Mouse (Mus musculus): ENCODE measurements around the gene Ebp. TPM values are rescaled to one million over a fixed set of nuclear protein-coding genes. Genes with fewer than 3 reads are reported as not detected.

The Ebp gene
- total RNA-seq, 2 experiments from 2014 or later, result 26.6 to 37.3 TPM

DNA sequence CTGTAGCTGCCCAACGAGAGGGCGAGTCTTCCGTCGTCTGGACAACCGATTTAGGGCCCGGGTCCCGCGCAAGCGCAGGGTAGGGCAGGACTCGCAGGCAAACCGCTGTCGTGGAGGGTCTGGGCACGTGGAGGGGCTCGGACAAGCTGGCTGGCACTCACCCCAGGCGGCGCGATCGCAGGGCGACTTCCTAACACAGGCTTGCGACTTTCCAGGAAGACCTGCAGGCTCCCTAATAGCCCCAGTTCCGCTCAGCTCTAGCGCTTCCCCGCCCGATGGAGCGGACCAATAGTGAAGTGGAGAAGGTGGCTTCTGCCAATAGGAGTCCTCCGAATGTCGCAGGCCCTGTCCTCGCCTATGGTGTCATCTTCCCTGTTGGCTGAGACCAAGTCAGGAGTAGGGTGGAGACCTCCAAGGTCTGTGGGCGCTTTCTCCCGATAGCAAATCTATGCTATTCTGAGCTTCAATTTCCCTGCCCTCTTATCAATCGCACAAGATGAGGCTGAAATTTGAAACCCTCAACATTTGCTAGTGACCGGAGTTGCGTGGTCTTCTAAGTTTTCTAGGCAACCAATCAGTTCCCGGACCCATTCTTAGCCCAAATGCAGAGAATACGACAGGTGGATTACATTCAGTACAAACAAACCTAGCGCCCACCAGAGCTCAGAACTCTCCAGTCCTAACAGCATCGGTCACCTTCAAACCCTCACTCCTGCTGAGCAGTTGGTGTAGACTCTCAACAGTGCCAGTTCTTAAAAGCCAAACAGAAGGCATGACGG lies 483 bp downstream of the Ebp start:
- ATAC-seq (replicated peaks; ENCODE audit: low FRiP score, poor library complexity, severe bottlenecking), result peak; percentile 100

- no peak; the same call in 1 of the 2 replicates for ATAC-seq (replicated peaks; ENCODE audit: low FRiP score, poor library complexity, severe bottlenecking)
Observed at GRCm38 (mm10) chrX:8192126-8192639, 1.1 kb downstream of the Ebp start.

- no peak for ATAC-seq (replicated peaks; ENCODE audit: low FRiP score, poor library complexity, severe bottlenecking)
Observed at GRCm38 (mm10) chrX:8182871-8183540, 10.3 kb downstream of the Ebp start.

DNA sequence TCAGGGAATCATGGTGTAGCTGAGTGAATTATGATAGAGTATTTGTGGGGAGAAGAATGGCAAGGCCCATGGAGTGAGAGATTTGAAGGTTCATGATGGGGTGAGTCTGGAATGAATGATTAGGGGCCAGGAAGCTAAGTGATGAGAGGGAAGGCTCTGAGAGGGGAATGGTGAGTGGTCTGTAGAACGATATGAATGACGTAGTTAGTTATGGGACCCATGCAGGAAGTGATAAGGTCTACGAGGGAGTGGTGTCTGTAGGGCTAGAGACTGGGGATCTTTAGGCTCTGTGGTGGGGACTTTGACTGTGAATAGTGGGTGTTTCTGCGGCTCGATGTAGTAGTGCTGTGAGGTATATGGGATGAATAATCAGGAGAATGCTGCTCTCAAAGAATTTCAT lies 13.7 kb downstream of the Ebp start:
- no peak for ATAC-seq (replicated peaks; ENCODE audit: low FRiP score, poor library complexity, severe bottlenecking)

DNA sequence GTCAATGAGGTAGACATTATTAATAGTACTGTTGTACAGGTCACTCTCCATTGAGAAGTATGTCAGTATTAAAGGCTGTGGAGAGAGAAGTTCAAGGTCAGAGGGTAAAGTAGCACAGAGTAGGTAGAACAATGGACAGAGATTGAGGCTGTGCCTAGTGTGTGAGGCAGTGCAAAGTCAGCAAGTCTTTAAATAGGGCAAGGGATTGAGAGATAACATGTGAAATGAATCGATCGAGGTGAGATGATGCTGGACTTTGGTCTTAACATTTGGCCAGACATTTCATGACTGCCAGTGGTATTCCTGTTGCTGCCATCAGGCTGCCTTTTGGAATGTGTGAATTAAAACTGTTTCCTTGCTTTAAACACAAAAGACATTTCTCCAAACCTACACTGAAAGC lies 14.4 kb downstream of the Ebp start:
- ATAC-seq (replicated peaks; ENCODE audit: low FRiP score, poor library complexity, severe bottlenecking), result no peak

GRCm38 (mm10) chrX:8175504-8176385 lies 17.6 kb downstream of the Ebp start, which contains the start of gene Tbc1d25:
Tbc1d25 (minus strand) TSS chrX:8176181.
- ATAC-seq (replicated peaks; ENCODE audit: low FRiP score, poor library complexity, severe bottlenecking), result peak; percentile 91

DNA sequence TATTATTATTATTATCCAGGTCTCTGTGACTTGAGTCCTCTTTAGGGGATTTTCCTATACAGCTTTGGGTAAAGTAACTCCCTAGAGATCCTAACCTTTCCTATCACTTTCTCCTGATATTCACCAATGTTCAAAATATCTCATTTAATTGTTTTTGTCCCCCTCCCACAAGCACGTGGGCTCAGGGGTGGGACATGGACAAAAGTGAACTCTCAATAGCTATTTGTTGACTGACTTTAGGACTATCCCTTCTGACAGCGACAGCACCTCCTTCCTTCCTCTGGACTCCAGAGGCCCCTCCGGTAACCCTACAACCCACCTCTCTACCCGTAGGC lies 18.2 kb downstream of the Ebp start:
- ATAC-seq (replicated peaks; ENCODE audit: low FRiP score, poor library complexity, severe bottlenecking), result no peak

DNA sequence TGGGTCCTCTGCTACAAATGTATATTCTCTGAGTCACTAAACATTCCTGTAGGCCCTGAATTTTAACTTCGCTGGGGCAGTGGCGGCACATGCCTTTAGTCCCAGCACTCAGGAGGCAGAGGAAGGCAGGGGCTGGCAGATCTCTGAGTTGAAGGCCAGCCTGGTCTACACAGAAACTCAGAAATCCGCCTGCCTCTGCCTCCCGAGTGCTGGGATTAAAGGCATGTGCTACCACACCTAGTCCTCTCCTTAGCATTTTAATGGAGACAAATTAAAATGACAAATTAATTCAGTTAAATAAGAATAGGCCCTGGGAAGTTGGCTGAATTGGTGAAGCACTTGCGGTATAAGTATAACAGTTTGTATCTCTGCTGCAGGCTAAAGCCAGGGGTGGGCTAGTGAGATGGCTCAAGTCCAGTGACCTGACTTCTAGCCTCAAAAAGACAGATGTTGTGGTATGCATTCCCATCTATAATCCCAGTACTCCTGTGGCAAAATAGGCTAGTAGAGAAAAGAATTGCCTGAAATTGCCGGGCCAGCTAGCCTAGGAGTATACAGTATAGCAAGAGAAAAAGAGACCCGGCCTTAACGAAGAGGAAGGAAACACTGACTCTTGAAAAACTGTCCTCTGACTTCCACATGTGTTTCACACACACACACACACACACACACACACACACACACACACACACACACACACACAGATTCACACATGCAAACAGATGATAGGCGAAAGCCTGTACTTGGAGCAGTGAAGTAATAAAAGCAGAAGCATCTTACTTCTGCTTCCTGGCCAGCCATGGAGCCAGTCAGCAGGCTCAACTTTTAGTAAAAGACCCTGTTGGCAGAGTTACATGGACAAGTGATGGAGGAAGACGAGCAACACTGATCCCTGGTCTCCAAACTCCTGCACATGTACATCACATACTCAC lies 25.3 kb downstream of the Ebp start:
- ATAC-seq (replicated peaks; ENCODE audit: low FRiP score, poor library complexity, severe bottlenecking), result no peak

- ATAC-seq (replicated peaks; ENCODE audit: low FRiP score, poor library complexity, severe bottlenecking), result no peak
Observed at GRCm38 (mm10) chrX:8164471-8164870, 28.8 kb downstream of the Ebp start.

DNA sequence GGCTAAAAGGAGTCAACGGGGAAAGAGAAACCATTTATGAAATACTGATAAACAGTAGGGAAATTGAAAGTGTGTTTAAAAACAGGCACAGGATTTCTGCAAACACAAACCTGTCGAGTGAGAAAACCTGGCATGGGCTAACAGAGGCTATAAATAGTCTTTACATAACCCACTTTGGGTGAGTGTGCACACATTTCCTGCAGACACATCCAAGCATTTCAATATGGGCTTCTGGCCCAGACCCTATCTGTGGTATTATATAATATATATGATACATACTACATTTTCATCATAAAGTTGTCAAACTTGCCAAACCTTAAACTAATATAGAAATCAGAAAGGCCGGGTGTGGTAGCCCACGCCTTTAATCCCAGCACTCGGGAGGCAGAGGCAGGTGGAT lies 30.2 kb downstream of the Ebp start:
- ATAC-seq (replicated peaks; ENCODE audit: low FRiP score, poor library complexity, severe bottlenecking), result no peak

DNA sequence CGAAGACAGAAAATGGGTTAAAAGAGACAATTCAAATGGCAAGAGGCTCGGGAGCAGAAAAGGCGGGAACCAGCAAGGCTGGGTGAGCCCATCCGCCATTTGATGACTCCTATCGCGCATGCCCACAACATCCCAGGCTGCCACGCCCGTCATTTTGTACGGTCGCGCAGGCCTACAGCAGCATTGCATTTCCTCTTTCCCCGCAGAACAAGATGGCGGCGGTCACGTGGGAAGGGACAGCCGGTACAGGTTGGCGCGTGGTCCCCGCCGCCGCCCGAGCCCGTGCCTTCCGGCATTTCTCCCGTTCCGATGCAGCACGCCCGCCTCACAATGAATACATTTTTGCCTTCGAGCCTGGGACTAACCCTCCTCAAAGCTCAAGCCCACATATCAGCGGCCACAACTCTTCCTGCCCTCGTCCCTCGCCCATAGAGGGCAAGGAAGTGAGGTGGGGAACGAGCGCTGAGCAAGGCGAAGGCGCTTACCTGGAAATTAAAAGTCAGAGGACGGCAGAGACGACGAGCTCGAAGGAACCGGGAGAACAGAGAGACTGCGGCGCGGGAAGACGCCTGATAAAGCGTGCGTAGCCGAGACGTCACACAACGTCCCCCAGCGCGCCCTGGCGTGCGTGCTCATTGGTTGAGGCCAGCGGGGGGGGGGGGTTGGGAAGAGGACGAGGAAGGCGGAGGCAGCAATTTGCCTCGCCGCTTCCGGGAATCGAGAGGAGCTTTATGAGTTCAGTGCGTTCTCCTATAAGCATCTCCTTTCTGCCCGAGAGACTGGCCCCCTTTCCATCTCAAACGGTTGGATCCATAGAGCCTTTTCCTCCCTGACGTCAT lies 47.9 kb downstream of the Ebp start, which contains the start of gene Rbm3:
Gene Rbm3 (minus strand): TSS at position 728 of the 839 bp plus-strand sequence.
- peak; percentile 94 for ATAC-seq (replicated peaks; ENCODE audit: low FRiP score, poor library complexity, severe bottlenecking)

DNA sequence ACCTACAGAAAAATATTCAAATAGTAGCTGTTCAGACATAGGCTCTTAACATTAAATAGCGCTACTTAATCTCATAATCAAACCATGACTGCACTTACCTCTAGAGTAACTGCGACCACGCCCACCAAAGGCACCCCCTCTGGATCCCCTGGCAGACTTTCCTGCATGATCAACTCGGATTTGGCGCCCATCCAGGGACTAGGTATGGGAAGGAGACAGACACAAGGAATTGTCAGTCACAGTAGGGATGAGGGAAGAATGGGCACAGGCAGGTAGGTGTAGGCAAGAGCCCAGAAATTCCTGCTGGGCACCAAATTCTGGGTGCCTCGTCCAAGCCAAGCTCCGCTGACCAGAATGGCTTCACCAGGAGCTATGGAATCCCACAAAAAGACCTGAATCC lies 49.6 kb downstream of the Ebp start:
- ATAC-seq (replicated peaks; ENCODE audit: low FRiP score, poor library complexity, severe bottlenecking), result no peak

GRCm38 (mm10) chrX:8142948-8143347 lies 50.4 kb downstream of the Ebp start:
- ATAC-seq (replicated peaks; ENCODE audit: low FRiP score, poor library complexity, severe bottlenecking), result no peak

GRCm38 (mm10) chrX:8141058-8141457 lies 52.3 kb downstream of the Ebp start:
- ATAC-seq (replicated peaks; ENCODE audit: low FRiP score, poor library complexity, severe bottlenecking), result no peak

DNA sequence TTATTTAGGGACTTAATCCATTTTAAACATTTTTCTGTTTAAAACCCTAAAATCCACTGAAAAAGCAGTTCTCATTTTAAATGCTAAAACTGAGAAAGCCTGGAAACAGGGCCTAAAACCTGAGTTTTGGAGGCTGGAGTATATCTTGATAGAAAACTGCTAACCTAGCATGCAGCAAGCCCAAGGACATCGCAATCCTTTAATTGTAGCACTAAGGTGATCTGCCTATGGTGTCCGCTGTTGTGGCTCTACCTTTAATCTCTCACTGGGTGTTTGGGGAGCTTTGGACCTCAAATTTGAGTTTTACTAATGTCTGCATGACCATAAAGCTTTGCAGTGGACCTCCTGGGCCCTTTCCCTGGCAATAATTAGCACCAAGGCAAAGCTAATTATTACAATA lies 52.9 kb downstream of the Ebp start:
- ATAC-seq (replicated peaks; ENCODE audit: low FRiP score, poor library complexity, severe bottlenecking), result no peak

DNA sequence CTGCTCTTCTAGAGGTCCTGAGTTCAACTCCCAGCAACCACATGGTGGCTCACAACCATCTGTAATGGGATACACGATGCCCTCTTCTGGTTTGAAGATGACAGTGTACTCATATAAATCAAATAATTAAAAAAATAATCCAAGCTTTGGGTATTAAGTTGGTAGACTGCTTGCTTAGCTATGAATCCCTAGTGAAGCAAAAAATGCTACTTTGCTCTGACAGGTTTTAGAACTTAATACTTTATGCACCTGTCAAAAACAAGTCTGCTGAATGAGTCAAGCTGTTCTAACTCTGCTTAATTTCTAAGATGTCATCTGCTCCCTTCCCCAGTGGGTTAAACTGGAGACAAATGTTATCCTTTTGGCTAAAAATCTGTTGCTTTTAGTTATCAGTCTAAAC lies 53.8 kb downstream of the Ebp start:
- no peak for ATAC-seq (replicated peaks; ENCODE audit: low FRiP score, poor library complexity, severe bottlenecking)

DNA sequence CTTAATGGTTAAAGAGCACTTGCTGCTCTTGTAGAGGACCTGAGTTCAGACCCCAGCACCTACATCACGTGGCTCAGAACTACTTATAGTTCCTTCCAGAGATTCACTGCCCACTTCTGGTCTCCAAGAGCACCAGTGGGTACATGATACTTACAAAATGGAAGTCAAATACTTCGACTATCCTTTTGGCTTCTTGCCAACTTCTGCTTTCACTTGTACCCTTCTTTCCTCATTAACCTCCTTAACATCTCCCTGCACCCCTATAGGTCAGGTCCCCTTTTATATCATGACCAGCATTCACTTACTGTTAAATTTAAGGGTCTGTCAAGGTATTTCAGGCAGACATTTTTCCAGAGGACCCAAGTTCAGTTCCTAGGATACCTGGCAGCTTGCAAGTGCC lies 57.4 kb downstream of the Ebp start:
- no peak for ATAC-seq (replicated peaks; ENCODE audit: low FRiP score, poor library complexity, severe bottlenecking)
